Mouse (Mus musculus): ENCODE measurements around the gene Ak6.

Gene Ak6

GRCm38 (mm10) chr13:100650550-100651438, at the start of gene Ak6, which contains the start of gene Rad17:
TSS of gene Ak6 (plus strand) at chr13:100650979.
TSS of gene Rad17 (minus strand) at chr13:100651051.
- peak; percentile 91 for DNase-seq (ENCODE audit: low read depth, low spot score)

- DNase-seq (ENCODE audit: low read depth, low spot score): no peak
Measured at GRCm38 (mm10) chr13:100601034-100601433, 49.7 kb upstream of the Ak6 start.

GRCm38 (mm10) chr13:100602239-100602902, 48.4 kb upstream of the Ak6 start:
- DNase-seq (ENCODE audit: low read depth, low spot score): no peak

GRCm38 (mm10) chr13:100603031-100603737, 47.6 kb upstream of the Ak6 start:
- DNase-seq (ENCODE audit: low read depth, low spot score): no peak

- DNase-seq (ENCODE audit: low read depth, low spot score): no peak
Measured at GRCm38 (mm10) chr13:100603738-100604095, 47.1 kb upstream of the Ak6 start.

- DNase-seq (ENCODE audit: low read depth, low spot score): no peak
Measured at GRCm38 (mm10) chr13:100605845-100606244, 44.9 kb upstream of the Ak6 start.

GRCm38 (mm10) chr13:100607756-100608155, 43.0 kb upstream of the Ak6 start:
- no peak for DNase-seq (ENCODE audit: low read depth, low spot score)

- DNase-seq (ENCODE audit: low read depth, low spot score): no peak
Measured at GRCm38 (mm10) chr13:100611266-100611665, 39.5 kb upstream of the Ak6 start.

- DNase-seq (ENCODE audit: low read depth, low spot score): no peak
Measured at GRCm38 (mm10) chr13:100612251-100612650, 38.5 kb upstream of the Ak6 start.

GRCm38 (mm10) chr13:100612903-100613302, 37.9 kb upstream of the Ak6 start:
- DNase-seq (ENCODE audit: low read depth, low spot score): no peak

GRCm38 (mm10) chr13:100616181-100617087, 34.3 kb upstream of the Ak6 start, which contains the start of gene Marveld2:
TSS of gene Marveld2 (minus strand) at chr13:100616971.
- DNase-seq (ENCODE audit: low read depth, low spot score): peak; percentile 14

GRCm38 (mm10) chr13:100617583-100617982, 33.2 kb upstream of the Ak6 start:
- no peak for DNase-seq (ENCODE audit: low read depth, low spot score)

GRCm38 (mm10) chr13:100622241-100622640, 28.5 kb upstream of the Ak6 start:
- no peak for DNase-seq (ENCODE audit: low read depth, low spot score)

- DNase-seq (ENCODE audit: low read depth, low spot score): no peak
Measured at GRCm38 (mm10) chr13:100634106-100634691, 16.6 kb upstream of the Ak6 start.

GRCm38 (mm10) chr13:100642471-100643209, 8.1 kb upstream of the Ak6 start:
- DNase-seq (ENCODE audit: low read depth, low spot score): no peak

GRCm38 (mm10) chr13:100648223-100648622, 2.6 kb upstream of the Ak6 start:
- no peak for DNase-seq (ENCODE audit: low read depth, low spot score)

- no peak for DNase-seq (ENCODE audit: low read depth, low spot score)
Measured at GRCm38 (mm10) chr13:100651439-100652186, 834 bp downstream of the Ak6 start, which contains the start of gene Taf9. TSS of gene Taf9 (plus strand) at chr13:100651579.

- DNase-seq (ENCODE audit: low read depth, low spot score): no peak
Measured at GRCm38 (mm10) chr13:100658091-100658490, 7.3 kb downstream of the Ak6 start.

- peak; percentile 59 for DNase-seq (ENCODE audit: low read depth, low spot score)
Measured at GRCm38 (mm10) chr13:100659864-100660456, 9.2 kb downstream of the Ak6 start.

Measured in retina, postnatal 7 days (tissue).